Mouse (Mus musculus): ENCODE measurements around the gene Ddost. TPM values are rescaled to one million over a fixed set of nuclear protein-coding genes. Genes with fewer than 3 reads are reported as not detected.
A peak's percentile ranks its signal among the peaks of the same experiment; 100 is the strongest.
"Not testable (repeated sequence)": the region's sequence is repeated elsewhere in the genome, so short reads cannot be mapped to it uniquely, and the experiment has no call there.

The Ddost gene
- total RNA-seq, 2 experiments from 2014 or later, result 58.2 to 61.6 TPM

DNA sequence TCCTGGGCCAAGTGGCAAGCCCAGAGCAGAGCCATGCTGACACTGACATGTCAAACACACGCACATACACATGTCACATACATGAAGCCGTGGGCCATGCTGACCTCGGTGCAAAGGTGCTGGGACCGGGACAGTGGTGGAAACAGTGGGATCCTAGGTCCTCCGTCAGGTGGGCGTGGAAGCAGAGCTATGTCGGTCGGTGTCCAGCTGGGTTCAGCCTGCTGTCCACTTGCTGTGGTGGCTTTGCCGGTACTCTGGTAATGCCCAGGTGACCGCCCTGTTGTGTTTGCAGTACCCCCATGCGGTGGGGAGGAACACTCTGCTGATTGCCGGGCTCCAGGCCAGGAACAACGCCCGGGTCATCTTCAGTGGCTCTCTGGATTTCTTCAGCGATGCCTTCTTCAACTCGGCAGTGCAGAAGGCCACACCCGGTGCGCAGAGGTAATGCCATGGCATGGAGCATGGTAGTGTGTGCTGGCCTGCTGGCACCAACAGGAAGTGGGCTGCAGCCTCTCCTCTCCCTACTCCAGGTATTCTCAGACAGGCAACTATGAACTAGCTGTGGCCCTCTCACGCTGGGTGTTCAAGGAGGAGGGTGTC, 5.9 kb downstream of the Ddost start:
- DNase-seq, result no peak

DNA sequence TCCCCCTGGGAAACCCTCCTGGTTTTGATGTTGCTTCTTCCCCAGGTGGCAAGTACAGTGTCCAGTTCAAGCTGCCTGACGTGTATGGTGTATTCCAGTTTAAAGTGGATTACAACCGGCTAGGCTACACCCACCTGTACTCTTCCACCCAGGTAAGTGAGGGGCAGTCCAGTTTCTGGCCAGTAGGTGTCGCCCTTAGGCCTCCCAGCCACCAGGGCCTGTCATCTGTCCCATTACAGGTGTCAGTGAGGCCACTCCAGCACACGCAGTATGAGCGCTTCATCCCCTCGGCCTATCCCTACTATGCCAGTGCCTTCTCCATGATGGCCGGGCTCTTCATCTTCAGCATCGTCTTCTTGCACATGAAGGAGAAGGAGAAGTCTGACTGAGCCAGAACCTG, 7.1 kb downstream of the Ddost start:
- peak; percentile 28 to 65 for DNase-seq

DNA sequence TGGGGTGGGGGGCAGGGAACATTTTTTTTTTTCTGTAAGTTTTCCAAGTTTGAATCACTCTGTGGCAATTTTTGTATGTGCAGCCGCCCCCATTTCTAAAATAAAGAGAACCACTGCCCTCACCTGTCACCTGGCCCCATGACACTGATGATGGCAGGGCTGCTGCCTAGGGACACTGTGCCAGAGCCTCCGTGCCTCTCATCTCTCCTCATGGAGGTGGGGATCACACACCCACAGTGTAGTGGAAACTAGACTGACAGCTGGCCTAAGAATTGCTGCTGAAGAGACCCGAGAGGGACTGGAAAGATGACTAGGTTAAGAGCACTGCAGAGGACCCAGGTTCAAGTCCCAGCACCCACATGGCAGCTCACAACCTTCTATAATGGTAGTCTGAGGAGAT, 7.6 kb downstream of the Ddost start:
- DNase-seq, result no peak

DNA sequence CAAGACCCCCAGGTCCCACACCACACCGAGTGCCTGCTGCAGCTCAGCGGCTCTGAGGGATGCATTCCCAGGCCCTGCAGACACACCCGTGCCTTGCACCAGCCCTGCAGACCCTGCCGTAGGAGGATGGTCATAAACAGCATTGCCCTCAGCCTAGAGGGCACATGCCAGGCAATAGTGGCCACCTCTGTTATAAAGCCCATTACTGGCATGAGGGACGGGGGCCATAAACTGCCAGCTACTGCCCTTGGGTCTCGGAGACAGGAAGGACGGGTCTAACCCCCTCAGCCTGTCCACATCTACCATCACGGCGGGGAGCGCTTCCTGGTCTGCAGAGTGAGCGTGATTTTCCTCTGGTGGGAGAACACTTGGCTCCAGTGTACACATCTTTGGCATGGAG, 8.5 kb downstream of the Ddost start:
- no peak for DNase-seq

DNA sequence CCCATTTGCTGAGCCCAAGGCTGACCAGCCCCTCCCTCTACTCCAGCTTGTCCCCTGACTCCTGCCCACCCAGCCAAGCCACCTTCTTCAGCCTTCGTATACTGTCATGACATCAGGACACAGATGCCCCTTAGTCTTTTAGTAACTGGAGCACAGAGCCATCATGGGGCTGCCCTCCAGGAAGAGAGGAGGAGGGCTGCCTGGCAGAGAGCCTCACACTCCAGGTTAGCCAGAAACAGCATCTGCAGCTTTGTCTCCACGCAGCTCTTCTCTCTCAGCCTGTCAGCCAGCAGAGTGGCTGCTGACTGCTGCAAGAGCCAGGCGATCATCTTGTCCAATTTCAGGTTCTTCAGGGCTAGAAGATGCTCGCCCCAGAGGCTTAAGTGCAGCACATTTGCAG, 9.3 kb downstream of the Ddost start:
- no peak for DNase-seq

DNA sequence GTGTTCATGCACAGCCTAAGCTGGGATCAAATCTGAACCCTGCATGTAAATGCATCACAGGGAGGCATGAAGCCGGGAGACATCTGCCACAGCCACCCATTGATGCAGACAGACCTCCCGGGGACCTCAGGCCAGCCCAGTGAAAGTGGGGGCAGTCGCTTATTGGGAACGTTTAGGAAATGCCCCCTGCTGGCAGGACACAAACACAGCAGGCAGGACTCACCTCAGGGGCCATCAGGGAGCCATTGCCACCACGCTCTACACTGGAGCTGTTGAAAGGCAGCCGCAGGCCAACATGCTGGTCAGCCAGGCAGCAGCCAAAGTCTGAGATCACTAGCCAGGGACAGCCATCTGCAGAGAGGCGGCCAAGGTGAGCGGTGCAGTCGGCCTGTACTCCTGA, 11.3 kb downstream of the Ddost start:
- DNase-seq, result no peak

DNA sequence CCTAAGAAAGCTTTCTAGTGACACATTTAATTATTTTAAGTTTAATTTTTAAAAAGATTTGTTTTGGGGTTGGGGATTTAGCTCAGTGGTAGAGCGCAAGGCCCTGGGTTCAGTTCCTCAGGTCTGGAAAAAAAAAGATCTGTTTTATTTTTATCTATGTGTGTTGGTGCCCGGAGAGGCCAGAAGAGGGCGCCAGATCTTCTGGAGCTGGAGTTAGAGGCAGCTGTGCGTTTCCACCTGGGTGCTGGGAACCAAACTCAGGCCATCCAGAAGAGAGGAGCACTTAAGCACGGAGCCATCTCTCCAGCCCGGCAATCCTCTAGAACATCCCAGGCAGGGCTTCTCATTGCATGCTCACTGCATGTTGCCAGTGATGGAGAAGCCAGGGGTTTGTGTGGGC, 11.8 kb downstream of the Ddost start:
- DNase-seq, result no peak

DNA sequence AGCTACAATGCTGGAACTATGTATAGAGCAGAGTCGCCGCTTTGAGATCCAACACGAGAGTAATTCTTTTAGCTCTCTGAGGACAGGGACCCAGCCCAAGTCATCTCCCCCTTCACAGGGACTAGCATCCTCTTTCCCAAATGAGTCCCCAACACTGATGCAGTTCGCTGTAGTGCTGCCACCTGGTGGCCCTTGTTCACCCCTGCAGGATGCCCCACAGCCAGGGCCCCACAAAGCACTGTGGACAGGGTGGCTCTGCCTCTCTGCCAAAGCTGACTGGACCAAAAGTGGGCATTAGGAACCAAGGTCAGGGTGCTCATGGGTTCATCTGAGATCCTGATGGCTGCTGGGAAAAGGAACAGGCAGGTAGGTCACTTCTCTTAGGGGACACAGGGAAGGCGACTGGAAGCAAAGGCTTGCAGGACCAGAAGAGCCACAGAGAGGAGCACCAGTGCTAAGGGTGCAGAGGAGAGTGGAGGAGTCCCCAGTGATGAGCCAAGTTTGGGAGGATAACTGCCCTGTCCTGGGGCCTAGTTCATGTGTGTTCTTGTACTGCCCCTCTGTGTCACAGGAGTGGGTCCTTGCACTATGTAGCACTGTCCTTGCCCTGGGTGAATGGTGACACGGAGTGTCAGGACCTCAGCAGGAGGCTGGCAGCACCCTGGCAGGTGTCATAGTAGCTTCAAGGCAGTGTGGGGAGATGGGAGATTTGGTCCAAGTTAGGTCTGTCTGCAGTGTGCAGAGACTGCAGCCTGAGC, 14.2 kb downstream of the Ddost start:
- peak; percentile 43 to 79 for DNase-seq

DNA sequence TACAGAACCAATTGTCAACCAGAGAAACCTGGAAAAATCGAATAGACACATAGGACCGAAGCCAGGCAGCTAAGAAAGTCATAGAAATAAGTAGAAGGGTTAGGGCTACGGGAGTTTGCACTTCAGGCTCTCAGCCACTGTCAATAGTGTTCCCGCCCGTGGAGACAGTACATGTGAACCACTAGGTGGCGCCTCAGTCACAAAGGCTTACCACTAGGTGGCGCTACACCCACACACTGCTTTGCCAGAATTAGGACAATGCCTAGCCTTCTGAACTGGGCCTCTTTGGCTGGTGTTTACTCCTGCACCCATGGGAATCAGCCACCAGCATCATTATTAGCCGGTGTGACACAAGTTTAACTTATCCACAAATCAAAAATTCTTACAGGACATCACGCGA, 15.0 kb downstream of the Ddost start:
- DNase-seq, result peak; percentile 84 to 93

DNA sequence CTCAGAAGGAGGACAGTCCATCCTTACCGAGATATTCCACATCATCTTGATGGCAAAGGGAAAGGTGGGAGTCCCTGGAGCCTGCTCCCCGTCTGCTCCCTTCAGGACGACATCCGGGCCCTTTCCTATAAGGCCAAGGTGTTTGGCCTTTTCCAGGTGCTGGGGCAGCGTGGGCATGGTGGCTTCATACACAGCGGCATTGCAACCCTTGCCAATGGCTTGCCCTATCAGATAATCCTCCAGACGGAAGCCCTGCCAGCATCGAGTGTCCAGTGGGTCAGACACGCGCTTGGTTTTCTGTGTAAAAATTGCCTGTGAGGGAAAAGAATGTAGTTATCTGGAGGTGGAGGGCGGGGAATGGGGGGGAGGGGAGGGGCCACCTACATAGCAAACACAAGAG, 16.2 kb downstream of the Ddost start:
- DNase-seq, result no peak

DNA sequence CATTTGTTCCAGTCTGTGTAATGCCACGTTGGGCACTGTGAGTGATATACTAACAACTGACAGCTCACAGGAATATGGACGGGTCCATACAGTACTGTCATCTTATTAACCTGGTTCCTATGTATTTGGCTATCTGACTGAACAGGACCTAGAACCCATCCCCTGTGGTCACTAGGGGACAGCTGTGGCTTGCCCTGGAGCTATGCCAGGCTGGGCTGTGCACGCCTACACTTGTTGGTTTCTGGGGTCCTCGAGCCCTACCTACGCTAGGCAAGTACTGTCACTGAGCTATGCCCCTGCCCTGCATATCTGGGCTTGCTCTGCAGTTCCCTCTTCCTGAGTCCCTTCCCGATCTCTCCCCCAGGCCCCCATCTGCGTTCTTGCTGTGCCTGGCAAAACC, 17.0 kb downstream of the Ddost start:
- DNase-seq, result no peak

DNA sequence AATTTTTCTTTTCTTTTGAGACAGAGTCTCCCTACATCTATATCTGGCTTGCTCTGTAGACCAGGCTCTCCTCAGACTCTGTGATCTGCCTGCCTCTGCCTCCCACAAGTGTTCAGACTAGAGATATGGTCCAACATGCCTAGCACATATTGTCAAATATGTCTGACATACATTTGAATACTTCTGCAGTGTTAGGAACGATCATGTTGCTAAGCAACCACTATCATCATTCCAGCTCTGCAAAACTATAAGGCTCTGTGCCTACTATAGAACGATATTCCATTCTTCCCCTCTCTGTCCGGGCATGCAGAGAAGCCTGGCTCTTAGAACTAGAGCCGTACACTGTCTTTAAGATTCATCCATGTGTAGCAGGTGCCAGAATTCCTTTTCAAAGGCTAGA, 18.2 kb downstream of the Ddost start:
- no peak for DNase-seq

DNA sequence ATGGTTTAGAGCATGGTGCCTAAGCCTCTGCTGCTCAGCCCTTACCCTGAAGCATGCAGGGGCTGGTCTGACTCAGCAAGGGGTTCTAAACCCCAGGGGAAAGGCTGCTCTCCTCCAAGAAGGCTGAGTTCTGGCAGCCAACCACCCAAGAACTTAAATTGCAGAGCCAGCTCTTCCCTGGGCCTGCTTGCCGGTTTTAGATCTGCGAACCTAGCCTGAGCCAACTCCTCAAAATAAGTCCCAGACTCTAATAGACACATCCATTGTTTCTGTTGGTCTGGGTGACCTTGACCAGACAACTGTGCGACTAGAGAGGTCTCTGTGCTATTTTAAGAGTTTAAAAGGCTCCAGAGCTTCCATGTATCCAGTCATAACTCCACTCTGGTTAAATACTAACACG, 19.2 kb downstream of the Ddost start:
- peak; percentile 51 to 57 for DNase-seq

DNA sequence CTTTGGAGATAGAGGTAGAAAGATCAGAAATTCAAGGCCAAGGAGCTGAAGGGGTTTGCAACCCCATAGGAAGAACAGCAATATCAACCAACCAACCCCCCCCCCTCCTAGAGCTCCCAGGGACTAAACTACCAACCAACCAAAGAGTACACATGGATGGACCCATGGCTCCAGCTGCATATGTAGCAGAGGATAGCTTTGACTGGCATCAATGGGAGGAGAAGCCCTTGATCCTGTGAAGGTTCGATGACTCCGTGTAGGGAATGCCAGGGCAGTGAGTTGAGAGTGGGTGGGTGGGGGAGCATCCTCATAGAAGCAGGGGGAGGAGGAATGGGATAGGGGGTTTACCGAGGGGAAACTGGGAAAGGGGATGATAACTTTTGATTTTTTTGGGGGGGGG, 19.9 kb downstream of the Ddost start:
- DNase-seq, result no peak

DNA sequence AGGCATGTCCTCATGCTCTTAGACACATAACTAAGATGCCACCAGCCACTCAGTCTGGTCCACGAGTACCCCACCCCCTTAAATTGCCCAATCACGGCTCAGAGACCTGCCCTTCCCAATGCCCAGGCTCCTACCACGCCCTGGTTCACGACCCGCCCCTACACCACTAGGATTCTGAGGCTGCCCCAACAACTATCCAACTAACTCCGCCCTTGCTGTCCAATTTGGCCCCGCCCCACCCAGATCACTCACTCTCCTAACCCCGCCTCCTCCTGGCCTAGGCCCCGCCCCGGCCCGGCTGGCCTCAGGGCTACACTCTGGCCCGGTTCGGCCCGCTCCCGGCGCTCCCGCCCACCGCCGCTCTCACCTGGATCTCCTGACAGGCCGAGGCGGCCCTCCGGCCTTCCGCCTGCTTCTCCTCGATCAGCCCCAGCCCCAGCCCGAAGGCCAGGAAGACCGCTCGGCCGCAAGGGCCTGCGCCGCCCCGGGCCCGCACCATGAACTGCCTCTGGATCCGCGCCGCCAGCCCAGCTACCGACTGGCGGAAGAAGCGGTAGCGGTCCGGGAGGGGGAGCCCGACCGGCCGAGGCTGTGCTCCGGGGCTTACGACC, 21.0 kb downstream of the Ddost start:
- peak; percentile 98 to 99 for DNase-seq

DNA sequence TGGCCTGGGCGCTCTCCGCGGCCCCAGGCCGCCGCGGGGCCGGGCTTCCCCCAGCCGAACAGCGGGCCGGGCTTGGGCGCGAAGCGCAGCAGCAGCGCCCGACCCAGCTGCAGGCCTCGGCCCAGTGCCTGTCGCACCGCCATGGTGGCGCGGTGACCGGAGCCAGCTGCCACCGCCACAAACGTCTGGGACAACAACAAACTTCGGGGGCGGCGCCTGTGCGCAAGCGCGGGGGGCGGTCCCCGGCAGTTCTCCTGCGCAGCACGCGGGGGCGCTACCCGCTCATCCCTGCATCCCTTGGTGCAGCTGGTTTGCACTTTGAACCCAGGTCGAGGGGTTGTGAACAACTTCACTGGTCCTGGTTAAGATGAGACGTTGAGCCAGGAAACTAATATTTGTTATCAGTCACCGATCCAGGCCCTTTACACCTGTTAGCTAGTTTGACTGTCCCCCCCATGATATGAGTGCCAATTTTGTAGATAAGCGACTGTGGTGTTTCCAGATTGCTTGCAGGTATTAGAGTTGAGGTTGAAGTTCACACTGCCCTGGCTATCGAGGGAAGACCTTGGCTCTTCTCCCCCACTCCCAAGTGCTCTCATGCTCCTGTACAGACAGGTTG, 21.7 kb downstream of the Ddost start, which contains the start of gene Pink1:
Gene Pink1 (minus strand): TSS at position 231 of the 619 bp plus-strand sequence.
- DNase-seq, result peak; percentile 94 to 95

DNA sequence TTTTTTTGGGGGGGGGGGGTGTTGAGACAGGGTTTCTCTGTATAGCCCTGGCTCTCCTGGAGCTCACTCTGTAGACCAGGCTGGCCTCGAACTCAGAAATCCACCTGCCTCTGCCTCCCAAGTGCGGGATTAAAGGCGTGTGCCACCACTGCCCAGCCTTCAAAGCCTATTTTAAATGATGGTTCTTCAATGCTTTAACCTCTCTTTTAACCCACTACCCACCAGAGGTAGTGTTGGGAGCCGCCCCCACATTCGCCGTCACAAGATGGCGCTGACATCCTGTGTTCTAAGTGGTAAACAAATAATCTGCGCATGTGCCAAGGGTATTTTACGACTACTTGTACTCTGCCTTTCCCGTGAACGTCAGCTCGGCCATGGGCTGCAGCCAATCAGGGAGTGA, 22.6 kb downstream of the Ddost start:
- not testable (repeated sequence) for DNase-seq

DNA sequence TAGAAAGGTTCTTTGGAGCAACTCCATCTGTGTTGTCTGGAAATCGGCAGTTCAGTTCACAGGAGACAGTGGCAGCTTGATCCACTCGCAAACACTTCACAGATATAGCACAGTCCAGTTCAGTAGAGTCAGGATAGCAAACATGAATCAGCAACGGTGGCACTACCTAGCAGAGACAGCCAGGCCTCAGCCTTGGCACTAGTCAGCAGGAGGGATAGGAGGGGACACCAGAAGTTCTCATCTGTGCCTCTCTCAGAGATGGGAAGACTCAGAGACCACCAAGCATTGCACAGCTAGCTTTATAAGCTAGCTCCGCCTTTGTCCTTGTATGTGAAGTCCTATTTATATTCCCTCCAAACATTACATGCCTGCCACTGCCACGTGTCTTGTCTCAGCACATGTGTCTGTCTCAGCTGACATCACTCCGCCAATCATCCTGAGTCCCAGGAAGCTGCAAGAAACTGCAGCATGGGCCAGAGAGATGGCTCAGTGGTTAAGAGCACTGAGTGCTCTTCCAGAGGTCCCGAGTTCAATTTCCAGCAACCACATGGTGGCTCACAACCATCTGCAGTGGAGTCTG, 23.5 kb downstream of the Ddost start:
- DNase-seq, result no peak

DNA sequence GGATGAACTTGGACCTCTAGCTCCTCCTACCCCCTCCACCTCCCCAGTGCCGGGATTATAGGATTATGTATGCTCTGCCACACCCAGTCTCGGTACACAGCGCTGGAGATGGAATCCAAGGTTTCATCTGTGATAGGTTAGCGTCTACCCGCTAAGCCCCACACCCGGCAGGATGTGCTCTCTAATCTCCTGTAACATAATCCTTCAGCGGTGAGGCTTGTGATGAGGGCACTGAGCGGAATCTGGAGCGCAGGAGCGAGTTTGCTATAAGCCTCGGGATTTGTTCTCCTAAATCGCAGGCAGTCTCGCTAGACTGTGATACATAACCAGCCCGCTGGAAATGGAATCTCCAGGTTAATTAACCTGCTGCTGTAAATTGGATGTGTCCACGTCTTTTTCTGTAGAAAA, 25.7 kb downstream of the Ddost start:
- no peak for DNase-seq

DNA sequence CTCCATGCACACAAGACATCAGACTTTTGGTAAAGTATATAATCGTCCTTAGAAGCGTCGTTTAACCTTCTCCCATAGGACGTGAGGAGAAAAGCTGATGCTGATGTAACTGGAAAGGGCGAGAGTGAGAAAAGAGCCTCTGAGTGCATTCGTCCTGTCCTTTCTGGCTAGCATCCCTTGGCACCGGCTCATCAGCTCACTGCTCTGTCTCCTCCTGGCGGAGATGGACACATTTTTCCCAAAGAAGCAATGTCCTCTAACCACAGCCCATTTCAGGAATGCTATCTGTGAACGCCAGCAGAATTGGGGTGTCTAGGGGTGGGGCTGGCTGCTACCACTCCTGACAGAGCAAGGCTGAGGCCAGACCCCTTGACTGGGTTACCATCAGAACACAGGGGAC, 27.1 kb downstream of the Ddost start:
- no peak for DNase-seq

DNA sequence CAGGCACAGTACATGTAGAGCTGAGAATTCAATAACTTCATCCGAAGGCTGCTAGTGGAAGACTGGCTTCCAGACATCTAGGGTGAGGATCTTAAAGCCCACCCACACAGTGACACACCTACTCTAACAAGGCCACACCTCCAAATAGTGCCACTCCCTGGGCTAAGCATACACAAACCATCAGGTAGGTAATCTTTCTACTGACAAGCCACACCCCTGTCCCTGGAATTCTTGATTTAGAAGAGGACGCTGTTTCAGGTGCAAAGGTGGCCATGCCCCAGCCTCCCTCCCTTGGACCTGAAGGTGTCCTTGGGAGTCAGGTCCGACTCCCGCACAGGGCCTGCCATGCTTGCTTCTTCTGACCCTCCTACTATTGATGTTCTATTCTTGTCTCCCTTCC, 28.6 kb downstream of the Ddost start:
- no peak for DNase-seq

DNA sequence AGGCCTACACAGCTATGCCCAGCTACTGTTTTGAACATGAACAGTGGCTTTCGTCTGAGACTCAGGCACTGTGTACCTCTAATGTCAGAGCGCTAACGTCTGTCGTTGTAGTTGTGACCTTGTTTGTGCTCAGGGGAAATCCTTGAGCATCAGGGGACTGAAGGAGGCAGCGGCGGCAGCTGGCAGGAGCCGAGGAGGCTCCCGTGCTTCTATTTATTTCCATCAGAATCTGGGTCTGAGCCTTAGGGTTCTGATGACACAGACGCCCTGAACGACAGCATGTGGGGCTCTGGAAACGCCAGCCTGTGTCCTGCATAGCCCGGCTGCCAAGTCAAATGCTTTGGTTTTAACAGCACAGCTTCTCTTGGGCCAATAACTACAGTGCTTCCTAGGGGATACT, 30.5 kb downstream of the Ddost start:
- peak in 1 of 2 experiments; percentile 29 for DNase-seq

DNA sequence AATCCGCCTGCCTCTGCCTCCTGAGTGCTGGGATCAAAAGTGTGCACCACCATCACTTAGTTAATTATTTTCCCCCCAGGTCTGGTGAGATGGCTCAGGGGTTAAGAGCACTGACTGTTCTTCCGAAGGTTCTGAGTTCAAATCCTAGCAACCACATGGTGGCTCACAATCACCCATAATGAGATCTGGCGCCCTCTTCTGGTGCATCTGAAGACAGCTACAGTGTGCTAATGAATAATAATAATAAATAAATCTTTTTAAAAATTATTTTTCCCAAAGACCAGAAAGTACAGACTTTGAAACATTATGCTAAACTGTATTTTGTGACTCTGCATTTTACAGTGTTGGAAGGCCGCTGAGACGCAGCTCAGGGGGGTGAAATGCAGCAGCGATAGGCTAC, 31.1 kb downstream of the Ddost start:
- DNase-seq, result no peak
